Mouse (Mus musculus): Measurements from ENCODE around the gene Tekt2. TPM values are rescaled to one million over a fixed set of nuclear protein-coding genes. Genes with fewer than 3 reads are reported as not detected.

Tekt2 gene
- polyA plus RNA-seq, 1 experiment from 2014 or later = 0.62 TPM

GRCm38 (mm10) chr4:126303877-126304276 is 21.6 kb downstream of the Tekt2 start:
- H3K4me1 ChIP-seq = peaks cover 24% of the 10 kb centered on the region
- WGBS = 61% methylated on average over 4 of the region's 4 CpGs
- H3K27me3 ChIP-seq (ENCODE audit: insufficient read depth, poor library complexity, severe bottlenecking) = peaks cover 56% of the 10 kb centered on the region
- H3K9me3 ChIP-seq = 0 out of 2 replicates have a peak, but pooled peaks cover 3% of the 10 kb centered on the region
- H3K4me3 ChIP-seq = no peak overlapping the region
- DNase-seq (ENCODE audit: low spot score) = no peak
- H3K36me3 ChIP-seq = no peaks in the 10 kb centered on the region
- no peak overlapping the region for H3K27ac ChIP-seq

GRCm38 (mm10) chr4:126301584-126302309 is 23.7 kb downstream of the Tekt2 start:
- Histone ChIP-seq H3K9me3 (0 out of 2 replicates have a peak, but pooled peaks cover 3% of the 10 kb centered on the region), H3K27ac (no peak overlapping the region), H3K4me3 (peak overlapping the region; percentile 53), H3K4me1 (peaks cover 31% of the 10 kb centered on the region), H3K36me3 (no peaks in the 10 kb centered on the region), H3K27me3 (ENCODE audit: insufficient read depth, poor library complexity, severe bottlenecking) (peaks cover 77% of the 10 kb centered on the region)
- WGBS = 4% methylated on average over 27 of the region's 27 CpGs
- no peak for DNase-seq (ENCODE audit: low spot score)

GRCm38 (mm10) chr4:126300916-126301583 is 24.4 kb downstream of the Tekt2 start:
- Histone ChIP-seq H3K27me3 (ENCODE audit: insufficient read depth, poor library complexity, severe bottlenecking) (peaks cover 84% of the 10 kb centered on the region), H3K4me3 (peak overlapping the region; percentile 53), H3K27ac (peak overlapping the region; percentile 47), H3K9me3 (0 out of 2 replicates have a peak, but pooled peaks cover 2% of the 10 kb centered on the region), H3K36me3 (no peaks in the 10 kb centered on the region), H3K4me1 (peaks cover 38% of the 10 kb centered on the region)
- DNase-seq (ENCODE audit: low spot score) = no peak
- under 1% methylated on average over 50 of the region's 50 CpGs for WGBS

- peak overlapping the region; percentile 53; the same call in 1 of the 2 replicates for H3K27ac ChIP-seq
- under 1% methylated on average over 34 of the region's 34 CpGs for WGBS
- peak overlapping the region; percentile 49 for H3K4me3 ChIP-seq
- H3K36me3 ChIP-seq = no peaks in the 10 kb centered on the region
- peaks cover 34% of the 10 kb centered on the region for H3K4me1 ChIP-seq
- H3K9me3 ChIP-seq = no peaks in the 10 kb centered on the region
- H3K27me3 ChIP-seq (ENCODE audit: insufficient read depth, poor library complexity, severe bottlenecking) = peaks cover 85% of the 10 kb centered on the region
- DNase-seq (ENCODE audit: low spot score) = no peak
Measured at GRCm38 (mm10) chr4:126296617-126297101, 28.8 kb downstream of the Tekt2 start.

- H3K27ac ChIP-seq = no peak overlapping the region
- H3K36me3 ChIP-seq = no peaks in the 10 kb centered on the region
- H3K27me3 ChIP-seq (ENCODE audit: insufficient read depth, poor library complexity, severe bottlenecking) = peaks cover 84% of the 10 kb centered on the region
- H3K4me1 ChIP-seq = peaks cover 33% of the 10 kb centered on the region
- no peak for DNase-seq (ENCODE audit: low spot score)
- 47% methylated on average over 4 of the region's 4 CpGs for WGBS
- no peak overlapping the region for H3K4me3 ChIP-seq
- H3K9me3 ChIP-seq = no peaks in the 10 kb centered on the region
Measured at GRCm38 (mm10) chr4:126295937-126296336, 29.6 kb downstream of the Tekt2 start.

GRCm38 (mm10) chr4:126295152-126295551 is 30.3 kb downstream of the Tekt2 start:
- Histone ChIP-seq H3K4me3 (no peak overlapping the region), H3K36me3 (no peaks in the 10 kb centered on the region), H3K4me1 (peaks cover 27% of the 10 kb centered on the region), H3K9me3 (no peaks in the 10 kb centered on the region), H3K27me3 (ENCODE audit: insufficient read depth, poor library complexity, severe bottlenecking) (peaks cover 84% of the 10 kb centered on the region), H3K27ac (no peak overlapping the region)
- DNase-seq (ENCODE audit: low spot score) = no peak
- 63% methylated on average over 6 of the region's 6 CpGs for WGBS

GRCm38 (mm10) chr4:126291196-126291595 is 34.3 kb downstream of the Tekt2 start:
- DNase-seq (ENCODE audit: low spot score) = no peak
- Histone ChIP-seq H3K36me3 (no peaks in the 10 kb centered on the region), H3K9me3 (no peaks in the 10 kb centered on the region), H3K4me1 (peaks cover 31% of the 10 kb centered on the region), H3K4me3 (0 out of 2 replicates have a peak overlapping the region, but pooled peaks have one; percentile 8), H3K27ac (no peak overlapping the region), H3K27me3 (ENCODE audit: insufficient read depth, poor library complexity, severe bottlenecking) (peaks cover 82% of the 10 kb centered on the region)
- WGBS = 19% methylated on average over 13 of the region's 13 CpGs

GRCm38 (mm10) chr4:126290314-126290713 is 35.2 kb downstream of the Tekt2 start:
- Histone ChIP-seq H3K9me3 (peaks cover 4% of the 10 kb centered on the region; the same call in 1 of the 2 replicates), H3K4me1 (peaks cover 30% of the 10 kb centered on the region), H3K27ac (no peak overlapping the region), H3K36me3 (no peaks in the 10 kb centered on the region), H3K4me3 (no peak overlapping the region), H3K27me3 (ENCODE audit: insufficient read depth, poor library complexity, severe bottlenecking) (peaks cover 81% of the 10 kb centered on the region)
- no peak for DNase-seq (ENCODE audit: low spot score)
- WGBS = 85% methylated on average over 8 of the region's 8 CpGs

- Histone ChIP-seq H3K36me3 (no peaks in the 10 kb centered on the region), H3K27me3 (ENCODE audit: insufficient read depth, poor library complexity, severe bottlenecking) (peaks cover 87% of the 10 kb centered on the region), H3K27ac (no peak overlapping the region), H3K4me3 (peak overlapping the region; percentile 13), H3K4me1 (peaks cover 27% of the 10 kb centered on the region), H3K9me3 (peaks cover 4% of the 10 kb centered on the region; the same call in 1 of the 2 replicates)
- WGBS = 38% methylated on average over 17 of the region's 17 CpGs
- DNase-seq (ENCODE audit: low spot score) = no peak
Measured at GRCm38 (mm10) chr4:126288085-126288666, 37.3 kb downstream of the Tekt2 start.

GRCm38 (mm10) chr4:126287302-126287995 is 38.0 kb downstream of the Tekt2 start:
- DNase-seq (ENCODE audit: low spot score) = no peak
- Histone ChIP-seq H3K4me1 (peaks cover 27% of the 10 kb centered on the region), H3K4me3 (peak overlapping the region; percentile 59; the same call in 1 of the 2 replicates), H3K36me3 (no peaks in the 10 kb centered on the region), H3K27me3 (ENCODE audit: insufficient read depth, poor library complexity, severe bottlenecking) (peaks cover 88% of the 10 kb centered on the region), H3K9me3 (peaks cover 4% of the 10 kb centered on the region; the same call in 1 of the 2 replicates), H3K27ac (no peak overlapping the region)
- 28% methylated on average over 11 of the region's 11 CpGs for WGBS

- 2% methylated on average over 42 of the region's 42 CpGs for WGBS
- no peak for DNase-seq (ENCODE audit: low spot score)
- H3K27me3 ChIP-seq (ENCODE audit: insufficient read depth, poor library complexity, severe bottlenecking) = peaks cover 94% of the 10 kb centered on the region
- peaks cover 4% of the 10 kb centered on the region; the same call in 1 of the 2 replicates for H3K9me3 ChIP-seq
- no peaks in the 10 kb centered on the region for H3K36me3 ChIP-seq
- peaks cover 31% of the 10 kb centered on the region for H3K4me1 ChIP-seq
- H3K27ac ChIP-seq = peak within 1 kb of the TSS; percentile 60; the same call in 1 of the 2 replicates
- peak within 1 kb of the TSS; percentile 59 for H3K4me3 ChIP-seq
Measured at GRCm38 (mm10) chr4:126286492-126286891, 39.0 kb downstream of the Tekt2 start, which contains the start of gene Col8a2. TSS of gene Col8a2 (plus strand) at chr4:126286793.

GRCm38 (mm10) chr4:126283582-126283981 is 41.9 kb downstream of the Tekt2 start:
- no peak overlapping the region for H3K27ac ChIP-seq
- no peak for DNase-seq (ENCODE audit: low spot score)
- 74% methylated on average over 8 of the region's 8 CpGs for WGBS
- H3K9me3 ChIP-seq = peaks cover 4% of the 10 kb centered on the region; the same call in 1 of the 2 replicates
- H3K36me3 ChIP-seq = no peaks in the 10 kb centered on the region
- H3K4me1 ChIP-seq = peaks cover 26% of the 10 kb centered on the region
- H3K4me3 ChIP-seq = no peak overlapping the region
- peaks cover 77% of the 10 kb centered on the region for H3K27me3 ChIP-seq (ENCODE audit: insufficient read depth, poor library complexity, severe bottlenecking)
